Mouse (Mus musculus): ENCODE results near the gene Vmn1r11.

Gene Vmn1r11

GRCm38 (mm10) chr6:57133155-57133554 lies at the start of gene Vmn1r11:
Vmn1r11 (plus strand) TSS chr6:57133455.
- DNase-seq: no peak

- no peak for DNase-seq
Measured at GRCm38 (mm10) chr6:57106358-57106757, 26.9 kb upstream of the Vmn1r11 start.

GRCm38 (mm10) chr6:57109154-57109553 lies 24.1 kb upstream of the Vmn1r11 start, which contains the start of gene Vmn1r10:
Vmn1r10 (plus strand) TSS chr6:57109454.
- no peak for DNase-seq

GRCm38 (mm10) chr6:57156619-57157018 lies 23.4 kb downstream of the Vmn1r11 start, which contains the start of gene Vmn1r12:
Vmn1r12 (plus strand) TSS chr6:57156919.
- DNase-seq: no peak
